Mouse (Mus musculus) heart, adult 2 months (tissue): ENCODE data around the gene Cacna1i.

ENCODE experiments used
- CTCF ChIP-seq: fragments of 200-600 bp; IDR thresholded peaks from 2 replicates; pipeline ENCODE4 v1.8.1; 2022; ENCODE audit warnings: antibody characterized with exemption, mild to moderate bottlenecking, moderate library complexity
- EP300 ChIP-seq: fragments of 200-500 bp; IDR thresholded peaks from 2 replicates; pipeline ENCODE4 v1.6.1; 2011; ENCODE audit warnings: low read depth, low read length, control low read depth; ENCODE audit not compliant: insufficient read depth

GRCm38 (mm10) chr15:80257602-80258239 is 29.3 kb upstream of the Cacna1i start:
- no peak for TF ChIP-seq CTCF
- 0 out of 2 replicates have a peak, but pooled peaks have one; percentile 17 for TF ChIP-seq EP300
